Mouse (Mus musculus) lung, postnatal 36 days (tissue): Measurements from ENCODE around the gene Ints14.

Experiments used
- DNase-seq: peaks from one replicate; pipeline ENCODE4 v3.0.0; 2022; ENCODE audit warnings: mixed read lengths

Gene Ints14

DNA sequence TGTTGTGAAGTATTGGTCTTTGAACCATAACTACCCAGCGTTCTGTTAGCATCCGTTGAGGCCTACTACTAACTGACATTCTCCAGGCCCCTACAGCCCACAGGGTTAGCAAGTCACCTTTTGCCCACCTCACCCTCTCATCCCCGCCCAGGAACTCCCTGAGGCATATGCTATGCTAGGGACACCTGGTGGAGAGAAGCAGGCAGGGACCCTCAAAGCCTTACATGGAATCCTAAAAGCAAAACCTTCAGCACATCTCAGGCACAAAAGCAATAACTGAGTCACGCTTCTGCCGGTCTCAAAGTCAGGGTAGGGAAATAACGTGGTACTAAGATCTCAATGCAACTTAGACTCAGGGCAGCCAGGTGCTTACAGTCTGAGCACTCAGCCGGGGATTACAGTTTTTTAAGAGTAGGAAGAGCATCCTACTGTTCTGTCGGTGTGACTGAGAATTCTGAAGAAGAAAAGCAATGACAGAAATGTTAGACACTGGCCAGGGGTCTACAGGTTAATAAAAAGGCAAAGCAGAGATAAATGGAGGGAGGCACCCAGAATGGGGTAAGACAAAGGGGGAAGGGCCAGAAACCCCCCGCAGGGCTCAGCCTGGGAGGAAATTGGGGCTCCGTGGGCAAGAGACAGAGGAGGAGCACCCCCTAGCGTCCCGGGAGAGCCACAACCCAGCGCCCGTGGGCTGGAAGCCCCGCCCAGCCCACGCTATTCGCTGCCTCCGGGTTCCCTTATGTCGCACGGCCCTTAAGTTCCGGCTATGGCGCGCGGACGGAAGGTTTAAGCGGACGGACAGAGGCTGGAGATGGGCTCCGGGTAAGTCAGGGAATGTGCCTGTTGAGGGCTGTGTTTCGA, at the start of gene Ints14:
Gene Ints14, plus strand, starts transcription at position 789 of the 861 bp plus-strand sequence.
- peak; percentile 97 for DNase-seq

DNA sequence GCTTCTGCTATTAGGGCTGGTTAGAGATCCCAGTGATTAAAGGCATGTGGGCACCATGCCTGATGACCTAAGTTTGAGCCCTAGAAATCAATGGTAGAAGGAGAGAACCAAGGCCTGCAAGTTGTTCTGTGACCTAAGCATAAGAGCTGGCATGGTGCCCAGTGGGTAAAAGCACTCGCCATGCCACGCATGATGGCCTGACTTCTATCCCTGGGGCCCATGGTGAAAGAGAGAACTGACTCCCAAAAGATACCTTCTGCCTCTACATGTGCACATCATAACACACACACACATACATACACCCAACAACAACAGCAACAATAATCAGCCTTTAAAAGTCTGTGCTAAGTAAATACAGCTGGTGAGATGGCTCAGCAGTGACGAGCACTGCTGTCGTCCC, 47.3 kb upstream of the Ints14 start:
- no peak for DNase-seq

DNA sequence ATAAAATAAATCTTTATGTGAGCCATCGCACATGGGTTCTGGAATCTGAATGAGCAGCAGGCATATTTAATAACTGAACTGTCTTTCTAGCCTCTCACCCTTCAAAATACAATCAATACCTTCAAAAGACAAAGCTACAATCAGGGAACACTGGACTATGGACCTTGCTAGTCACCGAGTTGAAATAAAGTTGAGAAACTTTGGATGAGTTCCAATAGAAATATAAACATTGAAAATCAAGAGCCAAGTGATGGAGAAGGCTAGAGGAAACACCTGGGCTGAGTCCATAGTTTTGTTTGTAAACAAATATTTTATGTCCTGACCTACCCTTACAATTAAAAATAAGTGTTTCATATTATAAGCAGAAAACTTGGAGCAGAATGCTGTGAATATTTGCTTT, 46.7 kb upstream of the Ints14 start:
- DNase-seq = no peak

DNA sequence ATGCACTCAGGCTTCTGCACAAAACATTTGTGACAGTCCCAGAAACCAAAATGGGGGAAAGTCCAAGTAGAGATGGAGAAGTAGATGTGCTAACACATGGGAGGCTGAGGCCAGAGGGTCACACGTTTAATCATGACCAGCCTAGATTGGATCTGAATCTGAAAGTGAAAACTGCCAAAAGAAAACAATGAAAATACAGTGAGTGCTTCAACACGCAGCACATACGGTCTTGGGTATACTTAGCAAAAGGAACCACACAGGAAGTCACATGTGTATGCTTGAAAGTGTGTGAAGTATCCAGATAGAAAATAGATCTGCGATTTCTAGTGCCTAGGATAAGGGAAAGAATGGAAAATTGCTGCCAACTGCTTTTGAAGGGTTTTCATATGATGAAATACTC, 46.1 kb upstream of the Ints14 start:
- DNase-seq = no peak

DNA sequence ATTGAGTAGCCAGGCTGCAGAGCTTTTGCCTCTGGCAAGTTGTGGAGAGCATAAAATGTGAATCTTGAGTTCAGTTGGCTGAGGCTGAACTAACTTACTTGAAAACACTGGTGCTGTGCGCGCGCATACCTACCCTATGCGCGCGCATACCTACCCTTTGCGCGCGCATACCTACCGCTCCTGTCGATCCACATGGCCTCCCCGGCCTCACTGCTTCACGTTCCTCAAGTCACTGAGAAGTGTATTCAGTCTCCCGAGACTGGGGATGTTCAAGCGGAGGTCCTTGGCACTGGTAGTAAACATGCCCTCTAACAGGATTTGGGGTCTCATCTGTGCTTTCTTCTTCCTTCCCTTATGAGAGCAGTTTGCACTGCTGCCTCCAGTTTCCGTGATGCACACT, 42.1 kb upstream of the Ints14 start:
- peak; percentile 24 for DNase-seq

DNA sequence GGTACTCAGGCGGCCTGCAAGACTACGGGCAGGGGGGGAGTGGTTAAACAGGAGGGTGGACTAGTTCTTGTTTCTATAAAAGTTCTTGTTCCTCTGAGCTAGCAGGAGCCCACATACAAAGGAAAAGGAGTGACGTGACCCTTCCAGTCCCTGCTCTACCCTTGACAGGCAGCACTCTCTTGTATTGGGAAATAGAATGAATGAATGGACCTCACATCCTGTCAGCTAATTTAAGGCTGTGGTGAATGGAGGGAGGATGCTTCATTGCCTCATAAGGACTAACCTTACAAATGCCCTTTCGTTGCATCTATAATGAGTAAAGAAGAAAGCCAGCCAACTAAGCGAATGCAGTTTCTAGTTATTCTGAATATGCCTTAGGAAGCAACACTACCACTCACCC, 34.9 kb upstream of the Ints14 start:
- no peak for DNase-seq

DNA sequence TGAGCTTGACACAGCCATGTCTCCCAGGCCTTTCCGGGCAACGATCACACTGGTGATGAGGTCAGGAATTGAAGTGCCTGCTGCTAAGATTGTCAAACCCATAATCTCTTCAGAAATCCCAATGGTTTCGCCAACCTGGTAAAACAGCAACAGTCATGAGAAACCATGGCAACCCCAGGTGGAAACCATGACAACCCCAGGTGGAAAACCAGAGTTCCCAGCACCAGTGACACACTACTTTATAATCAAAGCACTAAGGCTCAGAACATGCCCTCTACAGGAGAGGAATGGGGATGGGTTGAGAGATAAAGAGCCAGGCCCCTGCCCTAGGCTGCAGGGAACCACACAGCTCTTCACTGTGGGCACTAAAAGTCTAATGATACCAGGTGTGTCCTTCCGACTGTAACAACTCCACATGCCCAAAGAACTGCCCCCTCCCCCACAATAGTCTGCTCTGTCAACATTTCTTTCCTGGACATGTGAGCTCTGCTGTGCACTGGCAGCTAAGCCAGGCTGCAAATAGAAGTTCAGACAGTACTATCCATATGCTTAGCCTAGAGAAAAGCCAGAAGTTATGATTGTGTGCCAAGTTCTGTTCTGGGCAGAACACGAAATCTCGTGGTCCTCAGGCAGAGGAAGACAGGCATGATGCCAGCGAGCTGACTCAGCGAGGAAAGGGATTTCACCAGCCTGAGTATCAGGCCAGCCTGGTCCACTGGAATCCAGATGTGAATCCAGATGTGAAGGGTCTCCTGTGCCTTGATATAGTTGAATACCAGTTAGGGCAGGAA, 34.3 kb upstream of the Ints14 start:
- DNase-seq = peak; percentile 51

DNA sequence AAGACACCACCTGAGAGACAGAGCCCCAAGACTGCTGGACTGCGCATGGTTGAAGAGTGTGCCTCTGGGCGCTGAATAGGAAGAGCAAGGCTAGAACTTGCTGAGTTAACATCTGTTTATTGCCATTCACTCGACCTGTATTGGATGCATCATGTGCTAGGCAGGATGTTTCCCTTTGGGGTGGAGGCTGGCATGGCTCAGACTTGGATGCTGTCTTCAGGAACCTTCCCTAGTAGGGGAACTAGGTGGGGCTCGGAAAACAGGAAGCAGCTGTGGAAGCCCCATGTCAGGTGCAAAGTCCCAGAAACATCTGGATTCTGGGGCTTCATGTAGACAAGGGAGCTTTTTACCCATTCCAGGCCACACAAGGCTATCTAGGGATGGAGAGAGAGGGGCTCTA, 30.4 kb upstream of the Ints14 start:
- no peak for DNase-seq

DNA sequence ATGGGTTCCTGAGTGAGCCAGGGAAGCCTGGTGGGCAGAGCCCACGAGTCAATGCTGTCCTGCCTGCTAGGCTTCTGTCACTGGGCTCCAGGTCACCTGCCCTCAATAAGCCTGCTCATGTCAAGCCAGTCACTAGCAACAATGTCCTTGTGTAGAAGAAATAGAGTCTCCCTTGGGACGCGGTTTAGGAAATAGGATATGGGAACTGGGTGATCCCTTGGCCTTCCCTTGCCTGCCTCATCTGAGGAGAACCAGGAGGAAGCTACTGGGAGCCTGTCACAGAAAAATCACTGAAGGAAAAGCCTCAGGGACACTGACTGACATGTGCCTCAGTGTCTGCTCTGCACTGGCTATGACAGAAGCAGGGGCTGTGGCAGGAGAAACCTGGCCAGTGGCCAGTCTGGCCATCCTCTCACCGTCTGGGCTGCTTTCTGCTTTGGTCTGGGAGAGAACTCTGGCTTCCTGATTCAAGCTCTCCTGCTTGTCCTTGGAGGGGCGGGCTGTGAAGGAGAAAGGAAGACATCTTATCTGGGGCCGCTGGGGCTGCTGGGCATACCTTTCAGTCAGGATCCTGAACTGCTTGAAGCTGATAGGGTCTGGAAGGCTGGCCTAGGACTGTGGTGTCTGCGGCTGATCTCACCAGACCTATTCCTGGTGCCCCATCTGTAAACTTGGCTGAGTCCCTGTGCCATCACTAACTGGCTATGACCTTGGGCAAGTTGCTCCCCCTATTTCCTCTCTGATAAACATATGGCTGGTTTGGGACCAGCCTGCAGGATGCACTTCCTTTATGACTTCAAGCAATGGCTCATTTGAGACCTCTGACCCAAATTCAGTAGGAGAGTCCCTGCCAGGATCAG, 28.7 kb upstream of the Ints14 start:
- DNase-seq = no peak

DNA sequence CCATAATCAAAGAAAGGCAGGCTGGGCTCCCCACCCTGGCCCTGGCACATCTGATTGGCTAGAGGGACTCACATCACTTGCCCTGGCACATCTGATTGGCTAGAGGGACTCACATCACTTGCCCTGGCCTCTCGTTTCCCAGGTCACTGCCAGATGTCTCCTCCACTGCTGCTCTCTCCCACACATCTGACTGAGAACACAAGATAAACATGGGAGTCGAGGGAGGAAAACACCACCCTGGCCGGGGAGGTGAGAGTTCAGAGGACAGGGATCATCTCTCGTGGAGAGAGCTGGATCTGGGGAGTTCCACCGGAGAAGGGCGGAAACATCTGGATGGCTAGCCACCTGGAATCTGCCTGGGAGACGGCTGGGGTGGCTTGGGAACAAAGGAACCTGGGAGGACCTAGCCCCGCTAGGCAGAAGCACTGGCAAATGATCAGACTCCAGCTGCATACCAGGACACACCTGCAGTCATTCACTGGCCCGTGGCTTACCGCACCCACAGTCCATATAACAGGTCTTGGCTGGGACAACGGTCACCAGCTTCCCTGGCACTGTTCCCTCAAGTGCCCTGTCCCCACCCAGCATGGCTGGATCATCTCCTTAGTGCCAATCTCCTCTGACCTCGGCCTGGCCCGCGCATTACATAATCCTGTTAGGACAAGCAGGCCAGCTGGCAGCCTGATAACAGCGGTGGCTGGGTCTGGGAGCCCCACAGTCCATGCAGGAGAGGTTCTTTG, 26.5 kb upstream of the Ints14 start:
- DNase-seq = peak; percentile 71

DNA sequence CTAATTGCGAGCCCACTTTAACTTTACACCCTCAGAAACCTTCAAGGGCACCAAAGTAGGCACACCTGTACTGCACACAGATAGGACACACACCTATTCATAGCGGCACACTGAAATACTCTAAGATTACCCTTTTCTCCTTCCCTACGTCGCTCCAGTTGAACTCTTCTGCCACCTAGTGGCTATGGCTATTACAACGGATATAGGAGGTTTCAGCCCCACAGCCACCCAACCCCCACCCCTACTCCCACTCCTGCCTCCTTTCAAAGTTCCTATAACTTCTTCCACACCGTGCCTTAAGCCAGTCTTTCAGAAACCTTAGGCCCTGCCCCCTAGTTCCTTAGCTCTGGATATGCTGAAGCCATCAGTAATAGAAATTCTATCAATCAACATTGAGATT, 24.2 kb upstream of the Ints14 start:
- peak; percentile 85 for DNase-seq

DNA sequence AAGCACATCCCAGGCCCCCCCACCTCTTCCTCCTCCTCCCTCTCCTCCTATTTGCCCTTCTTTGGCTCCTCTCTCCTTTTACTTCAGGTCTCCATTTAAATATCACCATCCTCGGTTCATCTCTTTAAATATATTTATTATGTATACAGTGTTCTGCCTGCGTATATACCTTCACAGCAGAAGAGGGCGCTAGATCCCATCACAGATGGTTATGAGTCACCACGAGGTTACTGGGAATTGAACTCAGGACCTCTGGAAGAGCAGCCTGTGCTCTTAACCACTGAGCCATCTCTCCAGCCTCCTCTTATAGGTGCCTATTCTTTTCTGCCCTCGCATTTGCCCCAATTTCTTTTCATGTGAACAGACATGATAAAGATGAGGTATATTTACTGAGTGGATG, 23.2 kb upstream of the Ints14 start:
- DNase-seq = no peak

DNA sequence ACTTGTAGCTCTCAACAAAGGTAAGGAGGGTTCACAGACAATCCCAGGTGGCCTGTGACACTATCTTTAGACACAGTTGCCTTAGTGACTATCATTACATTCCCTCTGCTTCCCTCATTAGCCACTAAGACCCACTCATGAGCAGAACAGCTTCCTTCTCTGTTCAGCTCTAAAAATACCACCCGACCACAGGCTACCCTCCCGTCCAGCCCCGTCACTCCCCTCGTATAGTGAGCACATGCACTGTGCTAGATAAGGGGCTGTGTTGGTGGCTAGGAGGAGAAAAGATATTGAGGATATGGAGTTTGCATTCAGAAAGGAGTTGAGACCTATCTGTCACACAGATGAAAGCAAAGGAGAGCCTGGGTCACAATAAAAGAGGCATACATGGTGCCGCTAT, 22.2 kb upstream of the Ints14 start:
- DNase-seq = no peak

DNA sequence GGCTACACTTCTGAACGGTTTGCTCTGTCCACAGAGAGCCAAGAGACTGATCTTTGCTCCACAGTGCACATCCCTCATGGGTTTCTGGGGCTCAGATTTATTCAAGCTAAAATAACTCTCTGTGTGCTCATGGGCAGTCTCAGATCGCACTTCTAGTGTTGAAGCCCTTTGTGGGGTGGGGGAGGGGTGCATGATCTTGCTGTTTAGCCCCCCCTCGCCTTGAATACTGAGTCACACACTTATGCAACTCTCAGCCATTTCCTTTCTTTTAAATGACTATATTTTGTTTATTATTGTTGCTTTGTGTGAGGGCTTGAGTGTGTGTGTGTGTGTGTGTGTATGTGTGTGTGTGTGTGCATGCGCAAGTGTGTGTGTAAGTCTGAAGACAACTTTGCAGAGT, 21.4 kb upstream of the Ints14 start:
- no peak for DNase-seq

DNA sequence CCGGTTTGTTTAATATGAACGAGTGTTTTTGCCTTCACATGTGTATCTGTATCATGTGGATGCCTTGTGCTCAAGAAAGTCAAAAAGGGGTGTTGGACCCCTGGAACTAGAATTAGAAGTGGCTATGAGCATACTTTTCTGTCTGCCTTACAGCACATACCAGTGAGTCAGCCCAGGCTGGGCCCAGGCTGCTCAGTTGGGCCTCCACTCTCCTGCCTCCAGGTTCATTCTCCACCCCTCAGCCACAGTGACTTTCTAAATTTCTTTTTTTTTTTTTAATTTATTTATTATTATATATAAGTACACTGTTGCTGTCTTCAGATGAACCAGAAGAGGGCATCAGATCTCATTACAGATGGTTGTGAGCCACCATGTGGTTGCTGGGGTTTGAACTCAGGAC, 20.9 kb upstream of the Ints14 start:
- DNase-seq = no peak

DNA sequence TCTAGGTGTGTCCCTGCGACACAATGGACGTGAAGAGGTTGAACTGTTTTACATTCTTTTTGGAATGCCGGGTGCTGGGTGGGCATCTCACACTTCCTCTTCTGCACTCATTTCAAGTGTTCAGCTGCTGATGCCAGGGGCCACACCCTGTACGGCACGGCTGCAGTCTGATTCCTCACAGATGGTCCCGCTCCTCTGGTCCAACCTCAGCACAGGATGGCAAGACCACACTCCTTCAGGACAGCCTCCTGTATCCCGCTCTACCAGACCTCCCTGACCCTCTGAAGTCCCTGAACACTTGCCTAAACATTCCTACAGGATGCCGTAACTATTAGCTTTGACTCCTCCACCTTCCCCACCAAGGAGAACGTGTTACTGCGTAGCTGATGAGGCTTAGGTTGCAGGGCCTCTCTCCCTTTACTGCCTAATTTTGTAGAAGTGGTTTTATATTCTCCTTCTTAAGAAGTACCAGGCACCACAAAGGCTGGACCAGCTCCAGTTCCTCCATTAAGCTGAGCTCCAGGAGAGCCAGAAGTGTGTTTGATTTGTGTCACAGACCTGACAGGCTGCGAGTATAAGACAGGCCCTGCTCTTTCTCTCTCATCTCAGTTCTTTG, 19.9 kb upstream of the Ints14 start:
- DNase-seq = no peak

DNA sequence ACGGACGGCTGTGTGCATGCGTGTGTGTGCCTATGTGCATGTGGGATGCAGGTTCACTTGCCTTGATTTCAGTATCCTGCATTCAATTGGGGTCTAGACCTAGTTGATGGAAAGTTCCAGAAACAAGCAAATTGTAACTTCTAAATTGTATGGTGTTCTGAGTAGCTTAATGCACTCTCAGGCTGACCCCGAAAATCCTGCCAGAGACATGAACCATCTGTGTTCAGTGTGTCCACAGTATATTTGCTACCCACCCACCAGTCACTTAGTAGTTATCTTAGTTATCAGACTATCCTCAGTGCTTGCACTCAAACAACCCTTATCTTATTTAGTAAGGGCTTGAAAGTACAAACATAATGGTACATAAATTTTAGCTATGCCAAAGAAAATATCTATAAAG, 19.1 kb upstream of the Ints14 start:
- DNase-seq = no peak

DNA sequence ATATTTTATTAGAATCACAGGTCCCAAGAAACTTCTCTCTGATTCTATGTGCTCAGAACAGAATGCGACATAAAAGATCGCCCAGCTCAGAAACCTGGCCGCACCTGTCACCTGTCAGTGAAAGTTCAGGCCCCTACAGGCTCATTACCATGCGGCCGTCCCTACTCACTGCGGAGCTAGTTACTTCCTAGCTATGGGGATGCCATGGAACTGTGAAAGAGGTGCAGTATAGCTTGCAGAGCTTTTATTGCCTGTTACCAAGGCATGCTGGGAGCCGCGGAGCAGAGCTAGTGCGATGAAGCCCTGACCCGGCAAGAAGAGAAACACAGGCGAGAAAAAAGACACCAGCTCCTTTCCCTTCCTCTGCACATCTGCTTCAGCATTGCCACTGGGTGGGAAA, 16.7 kb upstream of the Ints14 start:
- no peak for DNase-seq

DNA sequence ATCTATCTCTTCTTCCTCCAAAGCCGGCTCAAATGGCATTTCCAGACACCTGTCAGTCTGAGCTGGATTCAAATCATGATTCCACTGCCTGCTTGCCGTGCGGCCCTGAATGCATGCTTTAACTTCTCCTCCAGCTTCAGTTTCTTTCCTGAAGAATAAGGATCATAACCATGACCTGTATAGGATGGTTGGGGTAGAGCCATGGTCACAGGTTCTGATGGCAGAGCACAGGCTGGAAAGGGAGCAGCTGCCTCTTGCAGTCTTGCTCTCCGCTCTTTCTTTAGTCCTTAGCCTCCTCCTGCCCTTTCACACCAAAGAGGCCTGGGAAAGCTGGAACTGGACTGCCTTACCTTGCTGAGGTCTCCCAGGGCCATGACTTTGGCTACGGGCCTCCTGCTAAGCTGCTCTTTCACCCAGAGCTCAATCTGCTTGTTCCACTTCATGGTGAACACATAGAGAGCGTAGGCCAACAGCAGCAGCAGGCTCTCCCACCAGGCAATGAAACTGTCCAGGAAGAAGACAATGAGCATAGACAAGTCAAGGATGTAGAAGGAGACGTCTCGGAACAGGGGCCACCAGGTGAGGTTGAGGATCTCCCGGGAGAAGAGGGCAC, 13.1 kb upstream of the Ints14 start:
- no peak for DNase-seq

DNA sequence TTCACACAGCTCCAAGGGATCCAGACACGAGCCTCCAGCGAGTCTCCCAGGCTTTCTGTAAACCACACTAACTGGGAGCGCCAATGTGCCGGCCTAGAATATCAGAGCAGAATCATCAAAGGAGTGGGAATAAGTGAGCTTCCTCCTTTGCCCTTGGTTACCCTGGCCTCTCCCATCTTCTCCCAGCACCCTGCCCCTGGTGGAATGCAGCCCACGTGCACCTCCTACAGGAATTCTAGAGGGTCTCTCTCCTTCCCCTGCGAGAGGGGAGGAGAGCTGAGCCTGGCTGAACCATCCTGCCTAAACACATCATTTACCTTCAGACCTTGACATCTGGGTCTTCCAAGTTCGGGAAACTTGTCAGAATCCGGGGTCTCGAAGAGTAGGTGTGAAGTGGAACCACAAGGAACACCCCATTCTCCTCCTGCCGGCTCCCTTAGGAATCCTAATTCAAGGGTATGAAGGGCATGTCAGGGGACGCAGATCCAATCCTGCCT, 9.5 kb upstream of the Ints14 start, which contains the start of gene Slc24a1:
Gene Slc24a1, minus strand, starts transcription at position 447 of the 497 bp plus-strand sequence.
- no peak for DNase-seq

DNA sequence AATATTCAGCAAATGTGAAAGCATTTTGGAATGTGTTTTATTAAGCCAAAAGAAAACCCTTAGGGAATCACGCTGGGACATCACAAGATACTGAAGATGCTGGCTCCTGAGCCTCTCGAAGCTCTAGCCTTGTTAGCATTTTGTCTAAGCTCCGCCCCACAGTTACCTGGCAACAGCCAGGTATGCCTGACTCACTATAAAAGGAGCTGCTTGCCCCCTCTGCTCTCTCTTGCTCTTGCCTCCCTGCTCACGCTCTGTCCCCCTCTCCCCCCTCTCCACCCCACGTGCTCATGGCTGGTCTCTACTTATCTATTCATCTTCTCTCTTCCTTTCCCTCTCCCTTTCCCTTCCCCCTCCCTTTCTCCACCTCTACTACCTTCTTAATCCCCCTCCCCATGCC, 8.7 kb upstream of the Ints14 start:
- peak; percentile 49 for DNase-seq
